Mouse (Mus musculus) kidney, postnatal 0 days (tissue): ENCODE data around the gene Erbb2. TPM values are rescaled to one million over a fixed set of nuclear protein-coding genes. Genes with fewer than 3 reads are reported as not detected.

Experiments
- ATAC-seq: fragments of 200-750 bp; cut with Nextera tagmentation; replicated peaks from 2 replicates; pipeline ENCODE4 v1.8.0; 2017; ENCODE audit warnings: low read depth, moderate number of reproducible peaks, moderate TSS enrichment, moderate library complexity; ENCODE audit not compliant: low FRiP score
- DNase-seq: peaks from one replicate; pipeline ENCODE4 v3.0.0-alpha.2; 2016; ENCODE audit warnings: low spot score
- H3K27ac ChIP-seq: fragments of 300-500 bp; sonication (generic); 2 replicates; pipeline ENCODE4 v1.5.1; 2014; ENCODE audit warnings: mild to moderate bottlenecking
- H3K27me3 ChIP-seq: fragments of 300-500 bp; sonication (generic); 2 replicates; pipeline ENCODE4 v1.6.1; 2014; ENCODE audit warnings: low read length, mixed read lengths; ENCODE audit not compliant: insufficient read depth
- H3K36me3 ChIP-seq: fragments of 300-500 bp; sonication (generic); 2 replicates; pipeline ENCODE4 v1.6.1; 2014; ENCODE audit warnings: low read length, mixed read lengths; ENCODE audit not compliant: insufficient read depth
- H3K4me1 ChIP-seq: fragments of 300-500 bp; sonication (generic); replicated peaks from 2 replicates; pipeline ENCODE4 v1.6.1; 2014; ENCODE audit warnings: antibody characterized with exemption, low read length, mixed read lengths; ENCODE audit not compliant: insufficient read depth
- H3K4me2 ChIP-seq: fragments of 300-500 bp; sonication (generic); 2 replicates; pipeline ENCODE4 v1.6.1; 2014; ENCODE audit warnings: mild to moderate bottlenecking, low read length, moderate library complexity, mixed read lengths
- H3K4me3 ChIP-seq: fragments of 300-500 bp; sonication (generic); replicated peaks from 2 replicates; pipeline ENCODE4 v1.5.1; 2014; ENCODE audit warnings: low read depth, low read length
- H3K9ac ChIP-seq: fragments of 300-500 bp; sonication (generic); 2 replicates; pipeline ENCODE4 v1.6.1; 2014; ENCODE audit warnings: low read depth, low read length
- H3K9me3 ChIP-seq: fragments of 300-500 bp; sonication (generic); replicated peaks from 2 replicates; pipeline ENCODE4 v1.6.1; 2016; ENCODE audit warnings: low read length, inconsistent platforms, mixed read lengths
- CTCF ChIP-seq: IDR thresholded peaks from 2 replicates; pipeline ENCODE4 v1.5.1; 2016; ENCODE audit warnings: antibody characterized with exemption, low read depth, mild to moderate bottlenecking, moderate library complexity
- WGBS: fragments of 180-500 bp; shearing (Covaris S2); extraction: QIAGEN DNeasy Blood & Tissue Kit; methylation state at CpG from one replicate; pipeline ENCODE4 v1.1.7; 2014; 5-methylcytosine and 5-hydroxymethylcytosine counted together
- polyA plus RNA-seq: library from polyadenylated mRNA; unstranded; fragments of >200 nt; fragmentation: Nextera tagmentation; extraction: Ambion mirVana; gene quantifications from 2 replicates; pipeline ENCODE4 v1.2.1, GENCODE M21; 2015

Gene Erbb2
- polyA plus RNA-seq, 1 experiment from 2014 or later = 36.1 TPM

- H3K4me2 ChIP-seq = no peak overlapping the region
- H3K27ac ChIP-seq = no peak overlapping the region
- H3K4me3 ChIP-seq = no peak overlapping the region
- 49% methylated on average over 6 of the region's 6 CpGs for WGBS
- DNase-seq (no peak), ATAC-seq (no peak)
- H3K36me3 ChIP-seq = no peaks in the 10 kb centered on the region
- no peaks in the 10 kb centered on the region for H3K9me3 ChIP-seq
- no peaks in the 10 kb centered on the region for H3K4me1 ChIP-seq
- no peak overlapping the region for H3K9ac ChIP-seq
- no peak for TF ChIP-seq CTCF
- no peaks in the 10 kb centered on the region; the same call in 1 of the 2 replicates for H3K27me3 ChIP-seq
Observed at GRCm38 (mm10) chr11:98461109-98461720, 48.9 kb downstream of the Erbb2 start.

- no peaks in the 10 kb centered on the region for H3K9me3 ChIP-seq
- H3K4me1 ChIP-seq = no peaks in the 10 kb centered on the region
- DNase-seq = no peak
- no peak overlapping the region for H3K4me2 ChIP-seq
- no peak overlapping the region for H3K9ac ChIP-seq
- ATAC-seq = no peak
- WGBS = 91% methylated on average over 6 of the region's 6 CpGs
- no peak overlapping the region for H3K27ac ChIP-seq
- no peaks in the 10 kb centered on the region; the same call in 1 of the 2 replicates for H3K27me3 ChIP-seq
- H3K36me3 ChIP-seq = no peaks in the 10 kb centered on the region
- H3K4me3 ChIP-seq = no peak overlapping the region
- TF ChIP-seq CTCF = no peak
Observed at GRCm38 (mm10) chr11:98462255-98462654, 50.0 kb downstream of the Erbb2 start.

GRCm38 (mm10) chr11:98463911-98464310, 51.6 kb downstream of the Erbb2 start:
- Histone ChIP-seq H3K4me2 (no peak overlapping the region), H3K4me1 (no peaks in the 10 kb centered on the region), H3K36me3 (no peaks in the 10 kb centered on the region), H3K4me3 (no peak overlapping the region), H3K27me3 (no peaks in the 10 kb centered on the region), H3K9ac (no peak overlapping the region), H3K27ac (no peak overlapping the region), H3K9me3 (no peaks in the 10 kb centered on the region)
- no peak for DNase-seq
- no peak for TF ChIP-seq CTCF
- 91% methylated on average over 9 of the region's 9 CpGs for WGBS
- no peak for ATAC-seq

GRCm38 (mm10) chr11:98464516-98464915, 52.2 kb downstream of the Erbb2 start:
- no peak for DNase-seq
- no peak overlapping the region for H3K4me3 ChIP-seq
- 77% methylated on average over 6 of the region's 6 CpGs for WGBS
- no peak overlapping the region for H3K9ac ChIP-seq
- H3K4me2 ChIP-seq = no peak overlapping the region
- H3K4me1 ChIP-seq = no peaks in the 10 kb centered on the region
- H3K9me3 ChIP-seq = no peaks in the 10 kb centered on the region
- no peak for ATAC-seq
- no peak for TF ChIP-seq CTCF
- no peaks in the 10 kb centered on the region for H3K27me3 ChIP-seq
- H3K27ac ChIP-seq = no peak overlapping the region
- no peaks in the 10 kb centered on the region for H3K36me3 ChIP-seq

- DNase-seq = no peak
- no peak; the same call in 1 of the 2 replicates for ATAC-seq
- Histone ChIP-seq H3K36me3 (no peaks in the 10 kb centered on the region), H3K4me2 (no peak overlapping the region), H3K4me1 (no peaks in the 10 kb centered on the region), H3K9me3 (no peaks in the 10 kb centered on the region), H3K27ac (peak overlapping the region; percentile 47; the same call in 1 of the 2 replicates), H3K9ac (no peak overlapping the region), H3K4me3 (no peak overlapping the region), H3K27me3 (no peaks in the 10 kb centered on the region)
- TF ChIP-seq CTCF = no peak
- WGBS = 49% methylated on average over 22 of the region's 22 CpGs
Observed at GRCm38 (mm10) chr11:98469761-98470714, 57.8 kb downstream of the Erbb2 start.

- 71% methylated on average over 6 of the region's 6 CpGs for WGBS
- Histone ChIP-seq H3K27ac (no peak overlapping the region; the same call in 1 of the 2 replicates), H3K9ac (no peak overlapping the region), H3K4me1 (no peaks in the 10 kb centered on the region), H3K4me2 (no peak overlapping the region), H3K9me3 (no peaks in the 10 kb centered on the region), H3K4me3 (no peak overlapping the region), H3K27me3 (no peaks in the 10 kb centered on the region), H3K36me3 (no peaks in the 10 kb centered on the region)
- DNase-seq (no peak), ATAC-seq (no peak)
- no peak for TF ChIP-seq CTCF
Observed at GRCm38 (mm10) chr11:98470795-98471194, 58.5 kb downstream of the Erbb2 start.
